Mouse (Mus musculus): ENCODE measurements at regions not wholly inside any gene's neighbourhood (a gene's known extent, or its start where the extent isn't known, plus 50 kb on each side); places are given as distances from the start of the nearest gene placed in this dataset.

- DNase-seq (ENCODE audit: low read depth, low spot score) = no peak
Observed at GRCm38 (mm10) chr13:37290636-37291035, 54.4 kb upstream of the Ly86 start.

- DNase-seq (ENCODE audit: low read depth, low spot score) = no peak
Observed at GRCm38 (mm10) chr13:37288993-37289392, 56.0 kb upstream of the Ly86 start.

GRCm38 (mm10) chr13:37282515-37282914 is 62.5 kb upstream of the Ly86 start:
- no peak for DNase-seq (ENCODE audit: low read depth, low spot score)

- no peak for DNase-seq (ENCODE audit: low read depth, low spot score)
Observed at GRCm38 (mm10) chr13:37279078-37279789, 65.8 kb upstream of the Ly86 start.

- DNase-seq (ENCODE audit: low read depth, low spot score) = peak; percentile 27
Observed at GRCm38 (mm10) chr13:37249581-37250461, 95.2 kb upstream of the Ly86 start.

GRCm38 (mm10) chr13:37248741-37249140 is 96.3 kb upstream of the Ly86 start:
- no peak for DNase-seq (ENCODE audit: low read depth, low spot score)

GRCm38 (mm10) chr13:37240048-37240447 is 105.0 kb upstream of the Ly86 start:
- DNase-seq (ENCODE audit: low read depth, low spot score) = no peak

GRCm38 (mm10) chr13:37237285-37237684 is 107.7 kb upstream of the Ly86 start:
- DNase-seq (ENCODE audit: low read depth, low spot score) = no peak

GRCm38 (mm10) chr13:37225834-37226233 is 119.2 kb upstream of the Ly86 start:
- DNase-seq (ENCODE audit: low read depth, low spot score) = no peak

GRCm38 (mm10) chr13:37220436-37220835 is 124.6 kb upstream of the Ly86 start:
- no peak for DNase-seq (ENCODE audit: low read depth, low spot score)

GRCm38 (mm10) chr13:37218596-37218995 is 126.4 kb upstream of the Ly86 start:
- DNase-seq (ENCODE audit: low read depth, low spot score) = no peak

GRCm38 (mm10) chr13:37214590-37215282 is 130.3 kb upstream of the Ly86 start:
- DNase-seq (ENCODE audit: low read depth, low spot score) = peak; percentile 17

- no peak for DNase-seq (ENCODE audit: low read depth, low spot score)
Observed at GRCm38 (mm10) chr13:37197136-37197535, 147.1 kb upstream of the F13a1 start.

- no peak for DNase-seq (ENCODE audit: low read depth, low spot score)
Observed at GRCm38 (mm10) chr13:37195857-37196256, 145.8 kb upstream of the F13a1 start.

- DNase-seq (ENCODE audit: low read depth, low spot score) = no peak
Observed at GRCm38 (mm10) chr13:37181169-37181787, 131.2 kb upstream of the F13a1 start.

- DNase-seq (ENCODE audit: low read depth, low spot score) = no peak
Observed at GRCm38 (mm10) chr13:37176526-37176925, 126.5 kb upstream of the F13a1 start.

- DNase-seq (ENCODE audit: low read depth, low spot score) = no peak
Observed at GRCm38 (mm10) chr13:37175997-37176396, 126.0 kb upstream of the F13a1 start.

GRCm38 (mm10) chr13:37158831-37159522 is 108.9 kb upstream of the F13a1 start:
- DNase-seq (ENCODE audit: low read depth, low spot score) = no peak

GRCm38 (mm10) chr13:37157808-37158207 is 107.8 kb upstream of the F13a1 start:
- DNase-seq (ENCODE audit: low read depth, low spot score) = no peak

GRCm38 (mm10) chr13:37151835-37152516 is 101.9 kb upstream of the F13a1 start:
- no peak for DNase-seq (ENCODE audit: low read depth, low spot score)

GRCm38 (mm10) chr13:37149961-37150360 is 99.9 kb upstream of the F13a1 start:
- no peak for DNase-seq (ENCODE audit: low read depth, low spot score)

Data from forelimb bud, embryonic 11.5 days (tissue).